Mouse (Mus musculus) mesoderm, embryonic 11.5 days (tissue): ENCODE measurements around the gene Matn3.
A peak's percentile ranks its signal among the peaks of the same experiment; 100 is the strongest.

Experiments
- DNase-seq: peaks from one replicate; pipeline ENCODE4 v3.0.0-alpha.2; 2012; ENCODE audit warnings: low read depth, low spot score

Matn3 gene

GRCm38 (mm10) chr12:8947714-8948464, at the start of gene Matn3:
TSS of gene Matn3 (plus strand) at chr12:8947929.
- peak; percentile 77 for DNase-seq

- no peak for DNase-seq
Measured at GRCm38 (mm10) chr12:8898879-8899785, 48.6 kb upstream of the Matn3 start.

- peak; percentile 59 for DNase-seq
Measured at GRCm38 (mm10) chr12:8900107-8900698, 47.5 kb upstream of the Matn3 start.

GRCm38 (mm10) chr12:8900919-8901663, 46.6 kb upstream of the Matn3 start:
- peak; percentile 42 for DNase-seq

- DNase-seq, result no peak
Measured at GRCm38 (mm10) chr12:8901934-8902333, 45.8 kb upstream of the Matn3 start.

GRCm38 (mm10) chr12:8902479-8902878, 45.2 kb upstream of the Matn3 start:
- no peak for DNase-seq

- peak; percentile 78 for DNase-seq
Measured at GRCm38 (mm10) chr12:8912860-8913685, 34.7 kb upstream of the Matn3 start.

GRCm38 (mm10) chr12:8913701-8914340, 33.9 kb upstream of the Matn3 start:
- peak; percentile 72 for DNase-seq

- no peak for DNase-seq
Measured at GRCm38 (mm10) chr12:8916378-8916777, 31.4 kb upstream of the Matn3 start.

- DNase-seq, result no peak
Measured at GRCm38 (mm10) chr12:8919231-8919630, 28.5 kb upstream of the Matn3 start.

GRCm38 (mm10) chr12:8920996-8921393, 26.7 kb upstream of the Matn3 start:
- DNase-seq, result no peak

- peak; percentile 99 for DNase-seq
Measured at GRCm38 (mm10) chr12:8921394-8922368, 26.0 kb upstream of the Matn3 start, which contains the start of gene Laptm4a. TSS of gene Laptm4a (plus strand) at chr12:8921664.

- no peak for DNase-seq
Measured at GRCm38 (mm10) chr12:8922369-8923124, 25.2 kb upstream of the Matn3 start.

GRCm38 (mm10) chr12:8923125-8923410, 24.7 kb upstream of the Matn3 start:
- no peak for DNase-seq

GRCm38 (mm10) chr12:8923603-8924002, 24.1 kb upstream of the Matn3 start:
- no peak for DNase-seq

- no peak for DNase-seq
Measured at GRCm38 (mm10) chr12:8927652-8928051, 20.1 kb upstream of the Matn3 start.

GRCm38 (mm10) chr12:8928766-8929165, 19.0 kb upstream of the Matn3 start:
- no peak for DNase-seq

GRCm38 (mm10) chr12:8931083-8931482, 16.6 kb upstream of the Matn3 start:
- DNase-seq, result no peak
